Mouse (Mus musculus) olfactory bulb, adult 2 months (tissue): ENCODE measurements around the gene Ypel3.

Source experiments
- CTCF ChIP-seq: fragments of 200-500 bp; IDR thresholded peaks from 2 replicates; pipeline ENCODE4 v1.5.1; 2012; ENCODE audit warnings: low read depth, mild to moderate bottlenecking, low read length, moderate library complexity; ENCODE audit not compliant: insufficient read depth
- POLR2A ChIP-seq: fragments of 200-500 bp; IDR thresholded peaks from 2 replicates; pipeline ENCODE4 v1.6.1; 2012; ENCODE audit warnings: mild to moderate bottlenecking, low read depth, low read length, moderate library complexity; ENCODE audit not compliant: insufficient read depth

- no peak for TF ChIP-seq CTCF
- no peak for TF ChIP-seq POLR2A
These were observed 30.2 kb downstream of the Ypel3 start for GRCm38 (mm10) chr7:126806956-126807355.
